Mouse (Mus musculus) bone marrow, adult 2 months (tissue): ENCODE measurements around the gene Tbx3. TPM values are rescaled to one million over a fixed set of nuclear protein-coding genes. Genes with fewer than 3 reads are reported as not detected.

Experiments used
- H3K27ac ChIP-seq: fragments of 200-500 bp; 2 replicates; pipeline ENCODE4 v1.5.1; 2012; ENCODE audit warnings: low read depth, mild to moderate bottlenecking, control low read depth, inconsistent platforms, low read length; ENCODE audit not compliant: control insufficient read depth, poor library complexity, insufficient read depth
- H3K4me1 ChIP-seq: fragments of 200-500 bp; 2 replicates; pipeline ENCODE4 v1.6.1; 2011; ENCODE audit warnings: low read length; ENCODE audit not compliant: control insufficient read depth, insufficient read depth
- H3K4me3 ChIP-seq: fragments of 200-500 bp; replicated peaks from 2 replicates; pipeline ENCODE3; 2011; ENCODE audit warnings: mild to moderate bottlenecking, low read depth, low read length, control low read depth; ENCODE audit not compliant: control insufficient read depth
- CTCF ChIP-seq: fragments of 200-500 bp; IDR thresholded peaks from 2 replicates; pipeline ENCODE4 v1.5.1; 2011; ENCODE audit warnings: low read length, control low read depth; ENCODE audit not compliant: control insufficient read depth, insufficient read depth
- POLR2A ChIP-seq: fragments of 200-500 bp; IDR thresholded peaks from 2 replicates; pipeline ENCODE4 v1.6.1; 2011; ENCODE audit warnings: low read depth, mild to moderate bottlenecking, control low read depth, low read length, borderline replicate concordance; ENCODE audit not compliant: control insufficient read depth
- WGBS: fragments of 180-500 bp; shearing (Covaris S2); methylation state at CpG from one replicate; pipeline ENCODE4 v1.1.7; 2018; 5-methylcytosine and 5-hydroxymethylcytosine counted together
- polyA plus RNA-seq: library from polyadenylated mRNA; stranded (reverse); fragments of >200 nt; gene quantifications from 2 replicates; pipeline ENCODE4 v1.2.4, GENCODE M21; 2011; ENCODE audit warnings: low replicate concordance; ENCODE audit not compliant: missing spikeins, insufficient read depth, insufficient read length

The Tbx3 gene
- polyA plus RNA-seq, 1 experiment, result 3.2 TPM

- no peaks in the 10 kb centered on the region; the same call in 1 of the 2 replicates for H3K4me1 ChIP-seq
- H3K27ac ChIP-seq, result no peak overlapping the region
- 5% methylated on average over 4 of the region's 4 CpGs for WGBS
- TF ChIP-seq POLR2A, result no peak
- TF ChIP-seq CTCF, result no peak
- H3K4me3 ChIP-seq, result no peak overlapping the region
Measured at GRCm38 (mm10) chr5:119633581-119633980, 36.9 kb upstream of the Tbx3 start.

GRCm38 (mm10) chr5:119634861-119635260, 35.6 kb upstream of the Tbx3 start:
- TF ChIP-seq CTCF, result no peak
- 43% methylated on average over 2 of the region's 2 CpGs for WGBS

GRCm38 (mm10) chr5:119638300-119638699, 32.2 kb upstream of the Tbx3 start:
- TF ChIP-seq CTCF, result no peak
- Histone ChIP-seq H3K4me3 (no peak overlapping the region), H3K4me1 (no peaks in the 10 kb centered on the region; the same call in 1 of the 2 replicates), H3K27ac (no peak overlapping the region)
- WGBS, result 69% methylated on average over 12 of the region's 12 CpGs

More at GRCm38 (mm10) chr5:119634861-119635260, 35.6 kb upstream of the Tbx3 start:
- Histone ChIP-seq H3K27ac (no peak overlapping the region), H3K4me1 (no peaks in the 10 kb centered on the region; the same call in 1 of the 2 replicates), H3K4me3 (no peak overlapping the region)

GRCm38 (mm10) chr5:119641094-119641493, 29.4 kb upstream of the Tbx3 start:
- TF ChIP-seq POLR2A, result no peak
- TF ChIP-seq CTCF, result no peak
- Histone ChIP-seq H3K27ac (no peak overlapping the region), H3K4me3 (no peak overlapping the region), H3K4me1 (no peaks in the 10 kb centered on the region)
- WGBS, result 72% methylated on average over 9 of the region's 9 CpGs

- no peak for TF ChIP-seq POLR2A
- no peak for TF ChIP-seq CTCF
- no peak overlapping the region for H3K27ac ChIP-seq
- no peak overlapping the region for H3K4me3 ChIP-seq
- H3K4me1 ChIP-seq, result no peaks in the 10 kb centered on the region
- 38% methylated on average over 3 of the region's 3 CpGs for WGBS
Measured at GRCm38 (mm10) chr5:119641714-119642113, 28.8 kb upstream of the Tbx3 start.

GRCm38 (mm10) chr5:119646965-119647364, 23.5 kb upstream of the Tbx3 start:
- Histone ChIP-seq H3K27ac (no peak overlapping the region), H3K4me3 (no peak overlapping the region), H3K4me1 (no peaks in the 10 kb centered on the region)
- 71% methylated on average over 2 of the region's 2 CpGs for WGBS
- no peak for TF ChIP-seq POLR2A
- TF ChIP-seq CTCF, result no peak

GRCm38 (mm10) chr5:119651135-119651965, 19.1 kb upstream of the Tbx3 start:
- no peak overlapping the region for H3K4me3 ChIP-seq
- 67% methylated on average over 13 of the region's 13 CpGs for WGBS
- no peaks in the 10 kb centered on the region for H3K4me1 ChIP-seq
- no peak overlapping the region for H3K27ac ChIP-seq
- TF ChIP-seq POLR2A (no peak), CTCF (no peak)

- no peaks in the 10 kb centered on the region for H3K4me1 ChIP-seq
- no peak overlapping the region for H3K4me3 ChIP-seq
- no peak overlapping the region for H3K27ac ChIP-seq
- TF ChIP-seq POLR2A (no peak), CTCF (no peak)
- 28% methylated on average over 7 of the region's 7 CpGs for WGBS
Measured at GRCm38 (mm10) chr5:119656354-119656753, 14.1 kb upstream of the Tbx3 start.

- TF ChIP-seq POLR2A (no peak), CTCF (no peak)
- Histone ChIP-seq H3K27ac (no peak overlapping the region), H3K4me1 (no peaks in the 10 kb centered on the region), H3K4me3 (no peak overlapping the region)
- 8% methylated on average over 21 of the region's 21 CpGs for WGBS
Measured at GRCm38 (mm10) chr5:119656856-119657255, 13.6 kb upstream of the Tbx3 start.
